Mouse (Mus musculus): ENCODE data around the gene Sgcb. TPM values are rescaled to one million over a fixed set of nuclear protein-coding genes. Genes with fewer than 3 reads are reported as not detected.
A peak's percentile ranks its signal among the peaks of the same experiment; 100 is the strongest.

Sgcb gene
- total RNA-seq (2012; rRNA removed): 3.6 and 4.1 TPM in 2 replicates
- 1 to 10 TPM in 1 of 2 experiments, not detected in 1; 8.4 TPM for polyA plus RNA-seq (2012; ENCODE audit: insufficient read depth in 1 of 2, insufficient read length in 2 of 2, low read depth in 1 of 2, low replicate concordance in 2 of 2, missing spikeins in 1 of 2)

DNA sequence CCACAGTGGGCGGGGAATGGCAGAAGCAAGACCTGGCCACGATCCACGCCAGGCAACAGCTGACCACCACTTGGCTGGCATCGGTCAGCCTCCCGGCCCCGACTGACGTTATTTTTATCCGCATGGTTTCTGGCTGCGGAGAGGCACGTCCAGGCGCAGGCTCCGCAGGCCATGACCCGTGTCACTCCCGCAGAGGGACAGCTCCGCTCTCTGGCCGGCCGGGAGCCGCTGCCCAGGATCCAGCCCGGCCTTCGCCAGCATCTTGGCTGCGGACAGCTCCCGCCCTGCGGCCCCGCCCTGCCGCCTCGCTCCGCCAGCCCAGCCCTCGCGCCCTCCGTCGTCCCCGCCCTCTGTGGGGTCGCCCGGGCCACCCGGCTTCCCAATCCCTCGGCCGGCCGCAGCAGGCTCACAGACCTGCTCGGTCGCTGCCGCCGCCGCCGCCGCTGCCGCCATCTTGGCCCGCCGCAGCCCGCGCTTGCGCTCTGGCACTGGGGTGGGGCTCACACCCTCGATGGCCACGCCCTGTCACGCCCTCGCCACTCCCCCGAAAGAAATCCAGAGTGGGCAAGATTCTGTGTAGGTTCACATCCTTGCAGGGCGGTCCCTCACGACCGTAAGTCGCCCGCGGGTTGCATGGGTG lies at the start of gene Sgcb:
Gene Sgcb, minus strand, starts transcription at position 530 of the 640 bp plus-strand sequence.
- no peaks in the 10 kb centered on the region for H3K9me3 ChIP-seq (replicated peaks; ENCODE audit: insufficient read depth, low read length)
- TF ChIP-seq ETS1 (IDR thresholded peaks at IDR 0.05; ENCODE audit: low read depth, low read length) (no peak), ELF1 (IDR thresholded peaks at IDR 0.05; ENCODE audit: low read depth, low read length) (no peak), MAX (IDR thresholded peaks at IDR 0.05; ENCODE audit: low read length) (no peak), POLR2AphosphoS5 (IDR thresholded peaks at IDR 0.05; ENCODE audit: borderline replicate concordance, low read depth, low read length) (no peak), POLR2A (IDR thresholded peaks at IDR 0.05; ENCODE audit: control insufficient read depth in 1 of 2, insufficient read depth in 1 of 2, low read depth in 1 of 2, low read length in 2 of 2, poor library complexity in 1 of 2) (peak; percentile 59 to 87; a peak in 3 of 4 replicates), EP300 (IDR thresholded peaks at IDR 0.05; ENCODE audit: low read depth in 1 of 2, low read length in 2 of 2) (no peak), HCFC1 (IDR thresholded peaks at IDR 0.05; ENCODE audit: low read depth, low read length) (no peak), TCF12 (IDR thresholded peaks at IDR 0.05; ENCODE audit: low read depth, low read length) (peak; percentile 48; the same call in 1 of the 2 replicates), CHD1 (IDR thresholded peaks at IDR 0.05; ENCODE audit: low read depth, low read length) (no peak), NELFE (IDR thresholded peaks at IDR 0.05; ENCODE audit: low read depth, low read length) (peak; percentile 56), ZNF384 (IDR thresholded peaks at IDR 0.05; ENCODE audit: low read depth, low read length) (no peak), USF2 (IDR thresholded peaks at IDR 0.05; ENCODE audit: borderline replicate concordance in 1 of 2, insufficient read depth in 1 of 2, low read depth in 1 of 2, low read length in 2 of 2) (no peak), GABPA (IDR thresholded peaks at IDR 0.05; ENCODE audit: low read depth, low read length) (no peak), NRF1 (IDR thresholded peaks at IDR 0.05; ENCODE audit: insufficient read depth, low read depth, low read length, poor library complexity, severe bottlenecking) (peak; percentile 90)
- H3K79me2 ChIP-seq (ENCODE audit: control insufficient read depth, insufficient read depth, low read length, poor library complexity): no peaks in the 10 kb centered on the region
- H3K27me3 ChIP-seq (ENCODE audit: control insufficient read depth in 1 of 2, insufficient read depth in 2 of 2, low read length in 2 of 2): peaks cover 0 to 2% of the 10 kb centered on the region in 2 experiments; a peak in 1 of 4 replicates
- H3K4me3 ChIP-seq (ENCODE audit: control insufficient read depth in 1 of 2, insufficient read depth in 1 of 2, low read depth in 2 of 2, low read length in 2 of 2): peak within 1 kb of the TSS; percentile 71 to 89
- peaks cover 0 to 2% of the 10 kb centered on the region in 2 experiments; a peak in 1 of 4 replicates for H3K36me3 ChIP-seq (ENCODE audit: control insufficient read depth in 1 of 2, insufficient read depth in 2 of 2, low read length in 2 of 2)
- no peak within 1 kb of the TSS for H3K27ac ChIP-seq (ENCODE audit: control insufficient read depth, low read depth, low read length)
- peak within 1 kb of the TSS; percentile 69 for H3K9ac ChIP-seq (ENCODE audit: control insufficient read depth, low read depth, low read length, poor library complexity, severe bottlenecking)
- 0 out of 4 replicates have a peak, but pooled peaks cover 0 to 3% of the 10 kb centered on the region in 2 experiments for H3K4me1 ChIP-seq (ENCODE audit: control insufficient read depth in 1 of 2, insufficient read depth in 2 of 2, low read length in 2 of 2)
- peak; percentile 78 for DNase-seq (ENCODE audit: low read depth, low spot score)

DNA sequence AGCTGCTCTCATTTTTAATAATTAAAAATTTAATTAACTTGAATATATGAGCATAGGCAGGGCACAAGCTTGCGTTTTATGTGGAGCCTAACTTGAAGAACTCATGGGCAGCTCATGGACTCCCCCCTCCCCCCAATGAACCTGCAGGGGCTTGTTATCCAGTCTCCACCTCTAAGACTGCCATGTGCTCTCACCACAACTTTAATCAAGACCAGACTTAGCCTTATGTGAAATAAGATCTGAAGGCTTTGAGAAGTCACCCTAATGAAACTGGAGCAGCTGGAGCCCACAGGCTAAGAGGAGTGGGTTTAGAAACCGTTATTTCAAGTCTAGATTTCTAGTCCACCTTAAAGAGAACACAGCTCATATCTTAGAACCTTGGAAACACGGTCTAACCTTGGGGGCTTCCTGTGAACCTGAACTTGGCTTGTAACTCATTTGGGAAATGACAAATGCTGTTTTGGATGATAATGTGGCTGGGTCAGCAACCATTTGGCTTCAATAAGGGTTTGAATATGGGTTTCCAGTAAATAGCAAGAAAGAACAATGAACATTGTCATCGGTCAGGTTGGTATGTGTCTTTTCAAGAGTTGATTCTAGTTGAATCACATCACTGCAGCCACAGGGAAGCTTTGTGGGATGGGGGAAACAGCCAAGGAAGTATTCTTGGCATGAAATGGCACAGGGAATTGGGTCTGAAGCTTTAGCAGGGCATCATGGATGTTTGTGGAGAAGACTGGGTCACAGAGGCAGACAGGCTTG lies 46.8 kb upstream of the Sgcb start:
- TF ChIP-seq EP300 (IDR thresholded peaks at IDR 0.05; ENCODE audit: low read depth in 1 of 2, low read length in 2 of 2) (no peak), NRF1 (IDR thresholded peaks at IDR 0.05; ENCODE audit: insufficient read depth, low read depth, low read length, poor library complexity, severe bottlenecking) (no peak), GATA1 (IDR thresholded peaks at IDR 0.05; ENCODE audit: low read depth, low read length) (no peak), POLR2AphosphoS2 (IDR thresholded peaks at IDR 0.05; ENCODE audit: low read length) (no peak), MYB (IDR thresholded peaks at IDR 0.05; ENCODE audit: low read depth, low read length) (no peak), USF1 (IDR thresholded peaks at IDR 0.05; ENCODE audit: low read depth, low read length) (no peak), CHD1 (IDR thresholded peaks at IDR 0.05; ENCODE audit: low read depth, low read length) (no peak), POLR2A (IDR thresholded peaks at IDR 0.05; ENCODE audit: control insufficient read depth in 1 of 2, insufficient read depth in 1 of 2, low read depth in 1 of 2, low read length in 2 of 2, poor library complexity in 1 of 2) (no peak), RCOR1 (IDR thresholded peaks at IDR 0.05; ENCODE audit: low read depth, low read length) (no peak), USF2 (IDR thresholded peaks at IDR 0.05; ENCODE audit: borderline replicate concordance in 1 of 2, insufficient read depth in 1 of 2, low read depth in 1 of 2, low read length in 2 of 2) (no peak), JUND (IDR thresholded peaks at IDR 0.05; ENCODE audit: low read depth, low read length) (no peak), ZC3H11A (IDR thresholded peaks at IDR 0.05; ENCODE audit: low read depth, low read length) (no peak)
- Histone ChIP-seq H3K27me3 (ENCODE audit: control insufficient read depth in 1 of 2, insufficient read depth in 2 of 2, low read length in 2 of 2) (0 out of 4 replicates have a peak, but pooled peaks cover 0 to 4% of the 10 kb centered on the region in 2 experiments), H3K36me3 (ENCODE audit: control insufficient read depth in 1 of 2, insufficient read depth in 2 of 2, low read length in 2 of 2) (no peaks in the 10 kb centered on the region), H3K9me3 (replicated peaks; ENCODE audit: insufficient read depth, low read length) (no peaks in the 10 kb centered on the region), H3K4me3 (ENCODE audit: control insufficient read depth in 1 of 2, insufficient read depth in 1 of 2, low read depth in 2 of 2, low read length in 2 of 2) (no peak overlapping the region), H3K79me2 (ENCODE audit: control insufficient read depth, insufficient read depth, low read length, poor library complexity) (no peaks in the 10 kb centered on the region), H3K27ac (ENCODE audit: control insufficient read depth, low read depth, low read length) (no peak overlapping the region), H3K4me1 (ENCODE audit: control insufficient read depth in 1 of 2, insufficient read depth in 2 of 2, low read length in 2 of 2) (no peaks in the 10 kb centered on the region), H3K9ac (ENCODE audit: control insufficient read depth, low read depth, low read length, poor library complexity, severe bottlenecking) (no peak overlapping the region)
- DNase-seq (ENCODE audit: low read depth, low spot score): no peak
